Mouse (Mus musculus) stomach, postnatal 0 days (tissue): Measurements from ENCODE around the gene Trpv3. TPM values are rescaled to one million over a fixed set of nuclear protein-coding genes. Genes with fewer than 3 reads are reported as not detected.
A peak's percentile ranks its signal among the peaks of the same experiment; 100 is the strongest.

Source experiments
- ATAC-seq: fragments of 200-750 bp; cut with Nextera tagmentation; 2 replicates; pipeline ENCODE4 v1.8.0; 2017; ENCODE audit not compliant: low FRiP score, low TSS enrichment
- DNase-seq: peaks from one replicate; pipeline ENCODE4 v3.0.0-alpha.2; 2016; ENCODE audit warnings: low spot score
- H3K27ac ChIP-seq: fragments of 300-500 bp; sonication (generic); replicated peaks from 2 replicates; pipeline ENCODE4 v1.5.1; 2014; ENCODE audit warnings: mild to moderate bottlenecking, control low read depth
- H3K27me3 ChIP-seq: fragments of 300-500 bp; sonication (generic); 2 replicates; pipeline ENCODE4 v1.6.1; 2014; ENCODE audit warnings: low read length; ENCODE audit not compliant: control insufficient read depth, insufficient read depth
- H3K36me3 ChIP-seq: fragments of 300-500 bp; sonication (generic); 2 replicates; pipeline ENCODE4 v1.6.1; 2014; ENCODE audit warnings: low read length, mixed read lengths; ENCODE audit not compliant: control insufficient read depth, insufficient read depth
- H3K4me1 ChIP-seq: fragments of 300-500 bp; sonication (generic); replicated peaks from 2 replicates; pipeline ENCODE4 v1.6.1; 2014; ENCODE audit warnings: antibody characterized with exemption; ENCODE audit not compliant: control insufficient read depth, insufficient read depth
- H3K4me2 ChIP-seq: fragments of 300-500 bp; sonication (generic); replicated peaks from 2 replicates; pipeline ENCODE4 v1.6.1; 2014; ENCODE audit warnings: low read depth, mild to moderate bottlenecking, control low read depth, moderate library complexity
- H3K4me3 ChIP-seq: fragments of 300-500 bp; sonication (generic); 2 replicates; pipeline ENCODE4 v1.5.1; 2014; ENCODE audit warnings: low read depth, low read length, control low read depth
- H3K9ac ChIP-seq: fragments of 300-500 bp; sonication (generic); 2 replicates; pipeline ENCODE4 v1.6.1; 2014; ENCODE audit warnings: mild to moderate bottlenecking, low read length, control low read depth, mixed read lengths
- H3K9me3 ChIP-seq: fragments of 300-500 bp; sonication (generic); 2 replicates; pipeline ENCODE4 v1.6.1; 2016; ENCODE audit warnings: low read length; ENCODE audit not compliant: control insufficient read depth
- CTCF ChIP-seq: IDR thresholded peaks from 2 replicates; pipeline ENCODE4 v1.5.1; 2016; ENCODE audit warnings: antibody characterized with exemption, low read depth, mild to moderate bottlenecking, moderate library complexity
- EP300 ChIP-seq: optimal IDR thresholded peaks from 2 replicates; pipeline ENCODE3; 2016; ENCODE audit warnings: antibody characterized with exemption
- WGBS: fragments of 180-500 bp; shearing (Covaris S2); extraction: QIAGEN DNeasy Blood & Tissue Kit; methylation state at CpG from one replicate; pipeline ENCODE4 v1.1.7; 2014; 5-methylcytosine and 5-hydroxymethylcytosine counted together
- polyA plus RNA-seq: library from polyadenylated mRNA; unstranded; fragments of >200 nt; fragmentation: Nextera tagmentation; extraction: Ambion mirVana; gene quantifications from 2 replicates; pipeline ENCODE4 v1.2.1, GENCODE M21; 2015

Trpv3 gene
- polyA plus RNA-seq, 1 experiment from 2014 or later = 0.57 TPM

DNA sequence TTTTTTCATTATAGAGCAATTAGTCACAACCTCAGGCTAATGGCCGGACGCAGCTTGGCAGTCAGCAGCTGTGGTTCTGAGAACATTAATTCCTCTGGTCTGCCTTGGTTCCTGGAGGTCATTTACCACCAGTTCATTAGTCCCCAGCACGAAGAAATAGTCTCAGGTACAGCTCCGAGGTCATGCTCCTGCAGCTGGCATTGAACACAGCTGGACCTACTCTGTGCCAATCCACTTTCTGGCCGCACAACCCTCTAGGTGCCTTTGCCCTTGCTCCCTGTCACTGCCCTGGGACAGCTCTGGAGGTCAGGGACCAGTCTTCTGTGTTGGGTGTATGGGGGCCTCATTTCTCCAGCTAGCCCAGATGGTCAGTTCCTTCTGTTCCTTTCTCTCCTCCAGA, 38.3 kb upstream of the Trpv3 start:
- Histone ChIP-seq H3K4me3 (no peak overlapping the region), H3K9ac (no peak overlapping the region), H3K4me1 (no peaks in the 10 kb centered on the region), H3K27ac (no peak overlapping the region), H3K9me3 (no peaks in the 10 kb centered on the region), H3K27me3 (no peaks in the 10 kb centered on the region), H3K4me2 (no peak overlapping the region), H3K36me3 (no peaks in the 10 kb centered on the region)
- DNase-seq = no peak
- TF ChIP-seq CTCF (no peak), EP300 (no peak)
- WGBS = 62% methylated on average over 5 of the region's 5 CpGs
- no peak for ATAC-seq

DNA sequence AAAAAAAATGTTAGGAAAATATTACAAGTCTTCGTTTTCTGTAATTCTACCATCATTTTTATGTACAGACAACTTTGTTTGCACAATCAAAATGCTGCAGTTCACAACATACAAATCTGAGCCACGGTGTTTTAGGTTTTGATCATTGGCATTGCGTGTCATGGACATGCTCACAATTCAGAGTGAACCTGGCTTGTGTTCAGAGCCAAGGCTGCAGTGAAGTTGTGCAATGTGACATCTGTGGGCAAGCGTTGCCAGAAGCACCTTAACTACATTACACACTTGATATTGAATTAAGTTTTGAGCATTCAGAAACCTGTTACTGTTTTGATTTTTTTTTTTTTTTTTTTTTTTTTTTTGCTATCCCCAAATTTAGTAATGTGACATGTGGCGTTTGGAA, 37.1 kb upstream of the Trpv3 start:
- Histone ChIP-seq H3K9ac (no peak overlapping the region), H3K9me3 (no peaks in the 10 kb centered on the region), H3K4me3 (no peak overlapping the region), H3K36me3 (no peaks in the 10 kb centered on the region), H3K27me3 (no peaks in the 10 kb centered on the region), H3K27ac (no peak overlapping the region), H3K4me1 (no peaks in the 10 kb centered on the region), H3K4me2 (no peak overlapping the region)
- no peak for TF ChIP-seq EP300
- no peak for TF ChIP-seq CTCF
- DNase-seq = no peak
- WGBS = 82% methylated on average over 5 of the region's 5 CpGs
- no peak for ATAC-seq

DNA sequence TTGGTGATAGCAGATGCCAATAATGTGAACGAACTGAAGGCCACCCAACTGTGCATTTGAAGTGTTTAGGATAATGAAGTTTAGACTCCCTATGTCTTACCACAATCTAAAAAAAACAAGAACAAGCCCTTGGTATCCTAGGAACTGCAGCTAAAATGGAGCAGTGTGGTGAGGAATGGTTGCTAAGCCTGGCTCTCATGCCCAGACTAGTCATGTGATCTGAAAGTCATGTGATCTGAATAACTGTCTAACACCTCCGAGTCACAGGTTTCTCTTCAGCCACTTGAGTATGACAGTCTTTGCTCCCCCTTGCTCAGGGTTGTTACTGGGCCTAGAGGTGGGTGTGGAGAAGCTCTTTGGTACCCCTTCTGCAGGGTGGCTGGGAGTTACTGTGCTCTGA, 34.7 kb upstream of the Trpv3 start:
- Histone ChIP-seq H3K27me3 (no peaks in the 10 kb centered on the region), H3K36me3 (no peaks in the 10 kb centered on the region), H3K27ac (no peak overlapping the region), H3K4me1 (0 out of 2 replicates have a peak, but pooled peaks cover 2% of the 10 kb centered on the region), H3K9me3 (no peaks in the 10 kb centered on the region), H3K4me2 (no peak overlapping the region), H3K9ac (no peak overlapping the region), H3K4me3 (no peak overlapping the region)
- DNase-seq (no peak), ATAC-seq (no peak)
- TF ChIP-seq EP300 = no peak
- no peak for TF ChIP-seq CTCF
- WGBS = 50% methylated on average over 2 of the region's 2 CpGs

DNA sequence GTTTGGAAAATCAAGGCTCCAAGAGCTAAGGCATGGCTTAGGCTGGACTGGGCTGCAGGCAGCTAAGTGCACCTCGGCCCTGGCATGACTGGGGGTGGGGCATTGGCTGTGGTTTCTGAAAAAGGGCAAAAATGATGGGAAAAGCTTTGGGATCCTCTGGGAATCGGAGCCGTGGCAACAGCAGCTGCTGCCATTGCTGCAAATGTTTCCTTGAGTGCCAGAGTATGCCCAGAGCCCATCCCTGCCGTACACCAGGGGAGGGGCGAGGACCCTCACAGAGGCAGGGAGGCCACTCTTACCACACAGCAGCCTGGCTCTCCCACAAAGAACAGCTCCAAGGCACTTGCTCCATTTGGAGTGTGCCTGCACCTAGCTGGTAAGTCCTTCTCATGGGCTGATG, 33.2 kb upstream of the Trpv3 start, which contains the start of gene Trpv1:
Gene Trpv1 (plus strand): TSS at position 301 of the 400 bp plus-strand sequence.
- no peak for TF ChIP-seq CTCF
- TF ChIP-seq EP300 = no peak
- 89% methylated on average over 5 of the region's 5 CpGs for WGBS
- 0 out of 2 replicates have a peak, but pooled peaks cover 2% of the 10 kb centered on the region for H3K4me1 ChIP-seq
- DNase-seq (no peak), ATAC-seq (no peak)
- H3K9me3 ChIP-seq = no peaks in the 10 kb centered on the region
- no peak within 1 kb of the TSS for H3K4me2 ChIP-seq
- no peak within 1 kb of the TSS for H3K9ac ChIP-seq
- H3K4me3 ChIP-seq = no peak within 1 kb of the TSS
- no peaks in the 10 kb centered on the region for H3K27me3 ChIP-seq
- no peak within 1 kb of the TSS for H3K27ac ChIP-seq
- no peaks in the 10 kb centered on the region for H3K36me3 ChIP-seq

DNA sequence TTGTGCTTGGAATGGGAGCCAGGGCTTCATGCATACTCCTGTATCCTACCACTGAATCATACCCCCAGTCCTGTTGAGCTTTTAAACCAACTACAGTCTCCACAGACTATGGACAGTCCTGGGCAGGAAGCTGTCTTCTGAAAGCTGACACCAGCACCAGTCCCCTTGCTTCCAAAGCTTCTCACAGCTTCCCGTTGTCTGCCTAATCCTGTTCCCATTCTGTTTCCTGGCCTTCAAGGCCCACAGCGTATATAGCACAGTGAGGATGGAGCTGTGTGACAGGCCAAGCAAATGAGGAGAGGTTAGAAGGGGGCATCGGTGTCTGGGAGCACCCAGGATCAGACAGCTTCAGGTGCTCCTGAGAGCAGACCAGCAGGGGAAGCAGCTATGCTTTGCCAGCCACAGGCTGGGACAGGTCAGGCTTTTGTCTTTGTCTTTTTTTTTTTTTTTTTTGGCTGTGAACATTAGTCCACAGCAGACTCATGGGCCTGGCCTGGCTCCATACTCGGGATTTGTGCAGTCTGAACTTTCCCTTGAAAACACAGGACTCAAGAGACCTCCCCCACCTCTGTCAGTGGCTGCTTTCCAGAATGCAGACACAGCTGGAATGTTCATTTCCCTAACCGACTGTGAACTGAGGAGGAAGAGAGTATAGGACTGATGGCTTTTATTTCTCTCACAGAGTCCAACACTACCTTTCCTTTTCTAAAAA, 31.0 kb upstream of the Trpv3 start:
- H3K27me3 ChIP-seq = no peaks in the 10 kb centered on the region
- DNase-seq (peak; percentile 51), ATAC-seq (peak; percentile 41; the same call in 1 of the 2 replicates)
- H3K36me3 ChIP-seq = no peaks in the 10 kb centered on the region
- H3K4me3 ChIP-seq = no peak overlapping the region
- H3K9me3 ChIP-seq = no peaks in the 10 kb centered on the region
- no peak overlapping the region for H3K4me2 ChIP-seq
- WGBS = 8% methylated on average over 5 of the region's 5 CpGs
- no peak overlapping the region for H3K9ac ChIP-seq
- H3K27ac ChIP-seq = peak overlapping the region; percentile 77
- H3K4me1 ChIP-seq = 0 out of 2 replicates have a peak, but pooled peaks cover 2% of the 10 kb centered on the region
- no peak for TF ChIP-seq EP300
- peak; percentile 3; the same call in 1 of the 2 replicates for TF ChIP-seq CTCF

DNA sequence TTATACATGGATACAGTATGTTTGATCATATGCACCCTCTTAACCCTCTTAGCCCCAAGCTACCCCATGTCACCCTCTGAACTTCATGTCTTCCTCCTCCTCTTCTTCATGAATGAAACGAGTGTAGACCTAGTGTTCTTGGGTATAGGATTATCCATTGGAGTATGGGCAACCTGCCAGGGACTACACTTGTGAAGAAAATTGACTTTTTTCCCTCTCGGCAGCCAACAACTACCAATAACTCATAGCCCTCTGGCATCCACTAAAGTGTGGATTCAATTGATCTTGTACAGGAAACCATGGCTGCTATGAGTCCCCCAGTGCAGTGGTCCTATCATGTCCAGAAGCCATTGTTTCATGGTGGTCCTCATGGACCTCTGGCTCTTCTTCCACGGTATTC, 30.5 kb upstream of the Trpv3 start:
- DNase-seq (no peak), ATAC-seq (no peak)
- no peaks in the 10 kb centered on the region for H3K9me3 ChIP-seq

More for the DNA sequence above, 30.5 kb upstream of the Trpv3 start:
- 40% methylated on average over 3 of the region's 3 CpGs for WGBS
- H3K36me3 ChIP-seq = no peaks in the 10 kb centered on the region
- 0 out of 2 replicates have a peak overlapping the region, but pooled peaks have one; percentile 18 for H3K9ac ChIP-seq
- TF ChIP-seq CTCF (no peak), EP300 (no peak)
- 0 out of 2 replicates have a peak, but pooled peaks cover 2% of the 10 kb centered on the region for H3K4me1 ChIP-seq
- H3K27me3 ChIP-seq = no peaks in the 10 kb centered on the region
- no peak overlapping the region for H3K4me2 ChIP-seq
- H3K27ac ChIP-seq = 0 out of 2 replicates have a peak overlapping the region, but pooled peaks have one; percentile 77
- H3K4me3 ChIP-seq = no peak overlapping the region
